Mouse (Mus musculus) heart, postnatal 4 days (tissue): ENCODE measurements around the gene Slco2a1. TPM values are rescaled to one million over a fixed set of nuclear protein-coding genes. Genes with fewer than 3 reads are reported as not detected.
A peak's percentile ranks its signal among the peaks of the same experiment; 100 is the strongest.

Experiments used
- DNase-seq: peaks from one replicate; pipeline ENCODE4 v3.0.0; 2021
- total RNA-seq, 2 experiments: library from RNA; stranded (reverse); gene quantifications; 2 replicates each; pipeline ENCODE4 v1.2.3; 2021

The Slco2a1 gene
- total RNA-seq, 2 experiments from 2014 or later, result 9.5 to 10.0 TPM

GRCm38 (mm10) chr9:103120231-103120630 lies 131.7 kb downstream of the Slco2a1 start:
- DNase-seq, result no peak

DNA sequence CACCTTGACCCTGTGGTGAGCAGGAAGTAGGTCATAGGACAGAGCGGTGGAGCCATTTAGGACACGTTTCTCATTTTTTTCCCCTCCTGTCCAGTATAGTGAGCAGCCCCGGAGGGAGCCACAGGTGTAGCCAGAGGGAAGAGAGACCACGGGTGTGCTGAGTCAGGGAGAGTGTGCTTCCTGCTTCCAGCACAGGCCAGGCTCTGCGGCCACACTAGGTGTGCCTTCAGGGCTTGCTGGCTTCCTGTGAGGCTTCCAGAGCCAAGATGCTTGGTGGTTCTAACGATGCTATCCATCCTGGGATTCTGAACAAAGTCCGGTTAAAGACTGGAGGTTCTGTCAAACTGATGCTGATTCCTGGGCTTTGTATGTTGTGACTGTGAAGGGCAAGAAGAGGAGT lies 133.0 kb downstream of the Slco2a1 start:
- no peak for DNase-seq

GRCm38 (mm10) chr9:103124746-103125145 lies 136.2 kb downstream of the Slco2a1 start:
- DNase-seq, result no peak

DNA sequence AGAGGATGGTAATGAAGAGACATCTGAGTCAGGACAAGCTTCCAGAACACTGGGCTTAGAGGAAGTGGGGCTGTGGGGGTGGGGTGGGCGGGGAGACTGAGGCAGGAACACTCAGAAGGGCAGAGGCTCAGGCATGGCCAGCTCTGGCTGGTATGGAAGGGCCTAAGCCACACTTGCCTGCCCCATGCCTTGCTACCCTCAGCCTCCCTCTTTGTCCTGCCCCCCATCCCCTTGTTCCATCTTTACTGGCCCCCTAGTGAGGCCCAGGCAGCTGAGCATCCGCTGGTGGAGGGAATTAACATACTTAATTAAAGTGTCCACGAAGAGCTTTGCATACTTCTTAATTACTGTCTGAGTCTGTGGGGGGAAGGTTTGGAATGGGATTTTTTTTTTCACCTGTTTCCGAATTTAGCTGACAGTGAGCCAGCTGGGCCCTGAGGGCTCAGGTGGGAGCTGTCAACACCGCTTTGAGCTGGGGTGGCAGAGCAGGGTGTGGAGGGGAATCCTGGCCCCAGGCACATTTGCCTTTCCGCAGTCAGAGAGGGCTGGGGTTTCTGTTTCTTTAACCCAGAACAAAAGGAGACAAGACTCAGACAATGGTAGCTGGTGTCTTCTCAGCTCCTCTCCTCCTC lies 145.1 kb downstream of the Slco2a1 start:
- no peak for DNase-seq

GRCm38 (mm10) chr9:103134450-103135030 lies 146.0 kb downstream of the Slco2a1 start:
- DNase-seq, result no peak

GRCm38 (mm10) chr9:103139481-103139880 lies 151.0 kb downstream of the Slco2a1 start:
- DNase-seq, result peak; percentile 12

- DNase-seq, result no peak
These were observed 151.9 kb downstream of the Slco2a1 start for GRCm38 (mm10) chr9:103140384-103140783.

- DNase-seq, result no peak
These were observed 152.8 kb downstream of the Slco2a1 start for GRCm38 (mm10) chr9:103141266-103141665.

DNA sequence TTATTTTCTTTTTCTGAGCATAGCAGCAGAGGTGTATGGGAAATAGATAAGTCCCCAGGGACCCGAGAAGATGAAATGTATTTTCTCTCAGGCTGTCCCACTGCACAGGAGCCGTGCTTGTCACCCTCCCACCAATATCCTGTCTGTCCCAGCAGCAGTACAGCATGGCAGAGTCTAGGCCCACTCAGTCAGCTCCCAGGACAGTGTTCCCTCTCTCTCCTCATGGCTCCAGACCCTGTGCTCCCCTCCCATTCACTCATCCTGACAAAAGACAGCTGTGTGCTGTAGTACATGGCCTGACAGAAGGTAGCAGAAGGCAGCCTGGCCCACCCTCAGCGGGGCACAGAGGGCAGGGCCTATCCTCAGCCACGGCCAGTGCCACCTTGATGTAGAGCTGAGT lies 155.4 kb downstream of the Slco2a1 start:
- DNase-seq, result no peak

DNA sequence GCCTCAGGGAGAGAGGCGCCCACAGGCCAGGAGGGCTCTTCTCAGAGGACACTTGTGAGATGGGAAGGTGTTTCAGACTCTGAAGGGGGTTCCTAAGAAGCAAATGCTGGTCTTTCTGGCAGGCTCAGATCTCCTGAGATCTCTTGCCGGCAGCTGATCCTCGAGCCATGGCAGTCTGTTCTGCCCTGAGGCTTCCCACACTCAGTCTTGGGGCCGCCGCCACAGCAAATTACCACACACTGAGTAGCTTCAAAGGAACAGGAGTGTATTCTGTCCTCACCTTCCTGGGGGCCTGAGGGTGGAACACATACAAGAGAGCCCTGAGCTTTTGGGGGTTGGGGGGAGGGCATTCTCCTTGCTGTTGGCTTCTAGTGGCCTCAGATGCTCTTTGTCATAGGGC lies 156.8 kb downstream of the Slco2a1 start:
- no peak for DNase-seq

Other genes starting within 250 kb of the Slco2a1 start
- 10 to 100 TPM; 55.2 to 57.8 TPM for gene Ryk, start 153.8 kb upstream of the Slco2a1 start, total RNA-seq
- 1 to 10 TPM; 1.3 to 1.4 TPM for gene Rab6b, start 123.1 kb downstream of the Slco2a1 start, total RNA-seq
- 10 to 100 TPM; 24.9 to 26.7 TPM for gene Srprb, start 213.4 kb downstream of the Slco2a1 start, total RNA-seq
- gene Gm20425, start 241.6 kb downstream of the Slco2a1 start, total RNA-seq, result 1 to 10 TPM; 4.9 to 6.7 TPM
- gene Trf, start 241.7 kb downstream of the Slco2a1 start, total RNA-seq, result 10 to 100 TPM; 19.2 to 21.1 TPM